Mouse (Mus musculus) hindbrain, embryonic 15.5 days (tissue): ENCODE measurements at regions not wholly inside any gene's neighbourhood (a gene's known extent, or its start where the extent isn't known, plus 50 kb on each side); places are given as distances from the start of the nearest gene placed in this dataset.
"Not testable (repeated sequence)": the region's sequence is repeated elsewhere in the genome, so short reads cannot be mapped to it uniquely, and the experiment has no call there.

Experiments
- ATAC-seq: fragments of 200-750 bp; cut with Nextera tagmentation; 2 replicates; pipeline ENCODE4 v1.8.0; 2017; ENCODE audit warnings: low read depth, moderate number of reproducible peaks, moderate TSS enrichment; ENCODE audit not compliant: low FRiP score
- H3K27ac ChIP-seq: fragments of 300-500 bp; sonication (generic); replicated peaks from 2 replicates; pipeline ENCODE4 v1.5.1; 2015; ENCODE audit warnings: mild to moderate bottlenecking, inconsistent platforms
- H3K27me3 ChIP-seq: fragments of 300-500 bp; sonication (generic); 2 replicates; pipeline ENCODE4 v1.6.1; 2015; ENCODE audit warnings: control low read depth, inconsistent platforms
- H3K36me3 ChIP-seq: fragments of 300-500 bp; sonication (generic); 2 replicates; pipeline ENCODE4 v1.6.1; 2015; ENCODE audit warnings: control low read depth, inconsistent platforms
- H3K4me1 ChIP-seq: fragments of 300-500 bp; sonication (generic); replicated peaks from 2 replicates; pipeline ENCODE4 v1.6.1; 2015; ENCODE audit warnings: control low read depth, inconsistent platforms
- H3K4me2 ChIP-seq: fragments of 300-500 bp; sonication (generic); 2 replicates; pipeline ENCODE4 v1.6.1; 2015; ENCODE audit warnings: moderate library complexity, mild to moderate bottlenecking, inconsistent platforms
- H3K4me3 ChIP-seq: fragments of 300-500 bp; sonication (generic); 2 replicates; pipeline ENCODE4 v1.5.1; 2015; ENCODE audit warnings: mild to moderate bottlenecking, inconsistent platforms
- H3K9ac ChIP-seq: fragments of 300-500 bp; sonication (generic); 2 replicates; pipeline ENCODE4 v1.6.1; 2015; ENCODE audit warnings: inconsistent platforms
- H3K9me3 ChIP-seq: fragments of 300-500 bp; sonication (generic); 2 replicates; pipeline ENCODE4 v1.6.1; 2016; ENCODE audit warnings: control low read depth, inconsistent platforms
- WGBS: fragments of 180-500 bp; shearing (Covaris S2); methylation state at CpG from one replicate; pipeline ENCODE4 v1.1.7; 2015; 5-methylcytosine and 5-hydroxymethylcytosine counted together

DNA sequence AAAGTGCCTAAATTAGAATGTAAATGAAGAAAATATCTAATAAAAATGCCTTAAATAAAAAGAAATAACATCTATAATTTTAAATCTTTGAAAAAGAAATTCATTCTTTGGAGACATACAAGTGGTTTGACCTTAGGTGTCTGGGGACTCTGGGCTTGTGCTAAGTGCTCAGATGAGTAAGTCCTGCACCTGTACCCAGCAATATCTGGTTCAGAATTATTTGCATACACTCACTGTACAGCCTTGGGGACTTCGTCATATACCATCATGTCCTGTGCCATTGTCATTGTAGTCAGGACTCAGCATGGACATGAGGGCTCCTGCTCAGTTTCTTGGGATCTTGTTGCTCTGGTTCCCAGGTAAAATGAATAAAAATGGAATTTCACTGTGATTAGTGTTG lies 255.1 kb upstream of the Tacstd2 start:
- ATAC-seq = no peak
- Histone ChIP-seq H3K4me3 (no peak overlapping the region), H3K9me3 (no peaks in the 10 kb centered on the region), H3K27me3 (no peaks in the 10 kb centered on the region), H3K36me3 (no peaks in the 10 kb centered on the region), H3K9ac (no peak overlapping the region), H3K4me1 (no peaks in the 10 kb centered on the region), H3K27ac (no peak overlapping the region), H3K4me2 (no peak overlapping the region)
- 87% methylated on average over 1 of the region's 1 CpGs for WGBS

DNA sequence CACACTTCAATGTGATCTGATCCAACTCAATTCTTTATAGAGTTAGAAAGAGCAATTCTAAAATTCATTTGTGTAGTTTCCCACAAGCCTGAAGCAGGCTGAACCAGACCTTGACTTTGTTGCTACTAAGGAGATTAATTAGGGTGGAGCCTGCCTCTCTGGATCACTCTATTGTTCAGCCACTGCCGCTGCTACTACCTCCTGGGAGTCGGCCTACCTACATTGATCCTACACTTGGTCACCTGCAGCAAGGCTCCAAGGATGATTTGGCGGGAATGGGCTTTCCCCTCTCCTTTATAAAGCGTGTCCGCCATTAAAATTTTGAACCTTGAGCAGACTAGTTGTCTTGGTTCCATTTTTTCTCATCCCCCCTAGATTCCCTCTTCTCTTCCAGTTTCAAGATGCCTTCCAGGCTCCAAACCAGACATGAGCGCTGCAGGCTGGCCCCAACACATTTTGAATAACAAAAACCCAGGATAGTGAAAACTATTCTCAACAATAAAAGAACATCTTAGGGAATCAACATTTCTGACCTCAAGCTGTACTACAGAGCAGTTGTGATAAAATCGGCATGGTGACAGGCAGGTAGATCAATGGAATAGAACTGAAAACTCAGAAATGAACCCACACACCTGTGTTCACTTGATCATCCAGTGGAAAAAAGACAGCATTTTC lies 251.6 kb upstream of the Tacstd2 start:
- no peak overlapping the region for H3K4me2 ChIP-seq
- no peak overlapping the region for H3K4me3 ChIP-seq
- no peaks in the 10 kb centered on the region for H3K27me3 ChIP-seq
- H3K36me3 ChIP-seq = no peaks in the 10 kb centered on the region
- 78% methylated on average over 7 of the region's 7 CpGs for WGBS
- no peak for ATAC-seq
- H3K9me3 ChIP-seq = no peaks in the 10 kb centered on the region
- H3K9ac ChIP-seq = no peak overlapping the region
- H3K4me1 ChIP-seq = no peaks in the 10 kb centered on the region
- no peak overlapping the region for H3K27ac ChIP-seq

DNA sequence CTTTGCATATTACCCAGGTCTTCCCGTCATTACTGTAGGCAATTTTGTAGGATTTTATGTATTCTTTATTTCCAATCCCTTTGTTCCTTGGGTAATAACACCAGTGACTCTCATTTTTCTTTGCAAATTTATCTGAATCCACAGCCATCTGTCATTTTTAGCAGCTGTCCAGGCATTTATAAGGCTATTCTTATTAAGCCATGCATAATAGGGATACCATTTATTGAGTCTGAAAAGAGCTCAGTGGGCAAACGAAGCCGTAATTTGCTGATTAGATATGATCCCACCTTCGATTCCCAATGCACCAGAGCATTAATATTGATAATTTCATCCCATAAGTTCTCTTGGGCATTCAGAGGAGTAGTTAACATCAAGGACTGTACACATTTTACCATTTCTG lies 243.3 kb upstream of the Tacstd2 start:
- ATAC-seq = no peak
- 58% methylated on average over 4 of the region's 4 CpGs for WGBS
- no peaks in the 10 kb centered on the region for H3K4me1 ChIP-seq
- H3K4me2 ChIP-seq = no peak overlapping the region
- H3K9ac ChIP-seq = no peak overlapping the region
- no peak overlapping the region for H3K27ac ChIP-seq
- no peaks in the 10 kb centered on the region for H3K27me3 ChIP-seq
- no peak overlapping the region for H3K4me3 ChIP-seq
- no peaks in the 10 kb centered on the region for H3K9me3 ChIP-seq
- H3K36me3 ChIP-seq = no peaks in the 10 kb centered on the region

DNA sequence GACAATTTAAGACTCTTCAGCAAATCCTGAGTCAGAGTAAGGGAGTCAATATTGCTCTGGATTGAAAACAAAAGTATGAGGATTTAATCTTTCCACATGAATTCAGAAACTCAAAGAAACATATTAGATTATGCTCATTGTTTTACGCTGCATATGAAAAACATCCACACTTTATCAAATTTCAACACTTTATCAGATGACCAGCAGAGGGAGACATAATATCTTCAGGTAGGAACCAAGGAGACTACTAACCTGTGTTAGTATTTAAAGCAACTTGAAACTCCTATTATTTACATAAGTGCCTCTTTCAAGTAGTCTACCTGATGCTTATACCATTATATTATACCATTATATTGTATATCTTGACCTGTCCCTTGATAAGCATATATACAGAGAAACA lies 218.5 kb upstream of the Tacstd2 start:
- H3K27me3 ChIP-seq, H3K9ac ChIP-seq, H3K27ac ChIP-seq, ATAC-seq, H3K4me1 ChIP-seq, H3K9me3 ChIP-seq, H3K4me2 ChIP-seq, H3K4me3 ChIP-seq, H3K36me3 ChIP-seq: not testable (repeated sequence)
- WGBS = 93% methylated on average over 1 of the region's 1 CpGs

DNA sequence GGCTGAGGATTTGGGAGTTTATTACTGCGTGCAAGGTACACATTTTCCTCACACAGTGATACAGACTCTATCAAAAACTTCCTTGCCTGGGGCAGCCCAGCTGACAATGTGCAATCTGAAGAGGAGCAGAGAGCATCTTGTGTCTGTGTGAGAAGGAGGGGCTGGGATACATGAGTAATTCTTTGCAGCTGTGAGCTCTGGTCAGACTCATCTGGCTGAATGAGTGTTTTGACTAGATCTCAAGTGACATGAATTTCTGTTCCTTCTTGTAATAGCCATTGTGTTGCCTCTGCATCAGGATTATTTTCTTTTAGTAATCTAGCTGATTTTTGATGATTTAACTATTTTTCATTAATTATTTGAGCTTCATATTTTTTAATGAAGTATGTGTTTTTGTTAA lies 190.0 kb upstream of the Tacstd2 start:
- no peak for ATAC-seq
- Histone ChIP-seq H3K27ac (no peak overlapping the region), H3K9ac (no peak overlapping the region), H3K4me3 (no peak overlapping the region), H3K4me2 (no peak overlapping the region), H3K36me3 (no peaks in the 10 kb centered on the region), H3K27me3 (no peaks in the 10 kb centered on the region), H3K4me1 (no peaks in the 10 kb centered on the region), H3K9me3 (no peaks in the 10 kb centered on the region)
- WGBS = 63% methylated on average over 1 of the region's 1 CpGs

DNA sequence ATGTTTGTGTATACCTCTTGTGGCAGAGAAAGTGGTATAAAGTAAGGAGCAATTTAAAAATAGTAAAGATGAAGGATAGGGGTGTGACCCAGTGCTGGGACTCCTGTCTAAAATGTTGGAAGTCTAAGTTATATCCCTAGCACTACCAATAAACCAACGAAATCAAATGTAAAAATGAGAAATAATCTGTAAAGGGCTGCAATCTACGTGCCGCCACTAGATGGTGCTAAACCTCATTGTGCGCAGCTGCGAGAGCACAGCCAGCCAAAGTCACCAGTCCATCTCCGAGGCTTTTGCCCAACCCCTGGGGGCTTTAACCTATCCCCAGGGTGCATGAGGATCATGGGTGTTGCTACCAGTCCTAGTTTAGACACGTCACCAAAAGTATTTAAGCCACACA lies 163.4 kb upstream of the Tacstd2 start:
- H3K27me3 ChIP-seq, H3K36me3 ChIP-seq, H3K9me3 ChIP-seq, H3K4me2 ChIP-seq, H3K4me1 ChIP-seq, ATAC-seq, H3K4me3 ChIP-seq, H3K9ac ChIP-seq, H3K27ac ChIP-seq: not testable (repeated sequence)
- 13% methylated on average over 6 of the region's 7 CpGs for WGBS

DNA sequence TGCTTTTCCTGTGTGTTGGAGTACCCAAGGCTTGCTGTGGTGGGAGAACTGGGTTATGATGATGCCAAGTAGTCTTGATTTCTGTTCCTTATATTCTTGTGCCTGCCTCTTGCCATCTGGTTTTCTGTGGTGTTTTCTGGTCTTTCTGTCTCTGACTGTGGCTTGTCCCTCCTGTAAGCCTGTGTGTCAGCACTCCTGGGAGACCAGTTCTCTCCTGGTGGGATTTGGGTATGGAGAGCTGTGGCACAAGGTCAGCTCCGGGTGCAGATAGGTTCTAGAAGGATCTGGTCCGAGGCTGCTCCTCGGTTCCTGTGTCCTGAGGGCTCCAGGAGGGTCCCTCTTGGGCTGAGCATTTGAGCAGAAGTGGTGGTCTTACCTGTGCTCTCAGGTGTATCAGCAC lies 155.4 kb upstream of the Tacstd2 start:
- not testable (repeated sequence) for H3K4me2 ChIP-seq, H3K27ac ChIP-seq, H3K4me3 ChIP-seq, H3K9me3 ChIP-seq, ATAC-seq, H3K9ac ChIP-seq, H3K27me3 ChIP-seq, H3K4me1 ChIP-seq, H3K36me3 ChIP-seq
- WGBS = 59% methylated on average over 3 of the region's 3 CpGs

DNA sequence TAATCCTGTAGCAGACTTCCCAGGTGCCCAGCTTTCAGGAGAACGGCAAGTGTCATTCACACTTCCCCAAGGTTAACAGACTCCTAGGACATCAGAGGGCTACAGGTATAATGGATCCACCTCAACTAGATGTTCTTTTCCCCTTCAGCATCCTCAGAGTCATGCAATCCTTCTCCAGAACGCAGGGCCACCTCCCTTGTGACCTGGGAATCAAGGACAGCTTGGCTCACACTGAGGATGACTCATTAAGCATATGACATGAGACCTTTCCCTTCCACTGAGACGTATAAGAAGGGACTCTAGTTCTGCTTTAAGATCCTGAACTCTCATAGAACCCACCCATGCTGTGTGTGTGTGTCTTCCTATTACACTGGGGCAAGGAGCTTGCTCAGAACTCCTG lies 147.5 kb upstream of the Tacstd2 start:
- 79% methylated on average over 3 of the region's 3 CpGs for WGBS
- not testable (repeated sequence) for H3K27me3 ChIP-seq, H3K4me1 ChIP-seq, H3K9ac ChIP-seq, ATAC-seq, H3K36me3 ChIP-seq, H3K27ac ChIP-seq, H3K4me2 ChIP-seq, H3K4me3 ChIP-seq, H3K9me3 ChIP-seq

DNA sequence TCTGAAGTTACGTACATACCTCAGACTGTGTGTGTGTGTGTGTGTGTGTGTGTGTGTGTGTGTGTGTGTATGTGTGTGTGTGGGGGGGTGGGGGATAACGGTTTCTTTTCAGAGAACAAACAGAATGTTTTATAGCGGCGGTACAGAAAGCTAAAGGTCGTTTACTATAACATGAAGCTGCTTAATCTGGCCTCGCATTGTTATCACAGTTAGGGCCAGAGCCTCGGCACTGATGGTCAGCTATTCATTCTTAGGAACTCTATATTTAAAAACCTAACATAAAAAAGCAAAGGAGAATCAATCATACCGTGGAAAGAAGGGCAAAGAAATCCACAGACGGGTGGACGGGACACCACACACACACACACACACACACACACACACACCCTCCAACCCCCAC lies 146.0 kb upstream of the Tacstd2 start:
- 58% methylated on average over 10 of the region's 10 CpGs for WGBS
- not testable (repeated sequence) for H3K27ac ChIP-seq, H3K4me2 ChIP-seq, H3K4me3 ChIP-seq, H3K36me3 ChIP-seq, H3K9ac ChIP-seq, H3K4me1 ChIP-seq, ATAC-seq, H3K9me3 ChIP-seq, H3K27me3 ChIP-seq

DNA sequence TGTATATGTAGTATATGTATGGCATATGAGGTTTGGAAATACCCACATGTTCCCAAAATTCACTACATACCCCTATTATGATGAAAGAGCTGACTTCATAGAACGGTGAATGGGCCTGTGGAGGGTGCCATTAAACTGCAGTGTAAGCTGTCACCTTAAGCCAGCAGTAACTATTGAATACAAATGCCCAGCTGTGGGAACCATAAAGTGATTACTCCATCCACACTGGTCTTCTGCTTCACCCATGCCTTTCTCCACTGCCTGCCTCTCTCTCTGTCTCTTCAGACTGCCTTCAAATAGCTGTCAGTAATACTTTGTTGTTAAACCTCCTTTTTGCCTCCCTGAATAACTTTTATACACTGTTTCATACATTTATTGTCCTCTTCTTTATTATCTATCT lies 143.5 kb upstream of the Tacstd2 start:
- H3K9ac ChIP-seq, H3K36me3 ChIP-seq, H3K9me3 ChIP-seq, H3K4me1 ChIP-seq, H3K27me3 ChIP-seq, H3K4me2 ChIP-seq, ATAC-seq, H3K27ac ChIP-seq, H3K4me3 ChIP-seq: not testable (repeated sequence)
- WGBS = 28% methylated on average over 1 of the region's 1 CpGs

DNA sequence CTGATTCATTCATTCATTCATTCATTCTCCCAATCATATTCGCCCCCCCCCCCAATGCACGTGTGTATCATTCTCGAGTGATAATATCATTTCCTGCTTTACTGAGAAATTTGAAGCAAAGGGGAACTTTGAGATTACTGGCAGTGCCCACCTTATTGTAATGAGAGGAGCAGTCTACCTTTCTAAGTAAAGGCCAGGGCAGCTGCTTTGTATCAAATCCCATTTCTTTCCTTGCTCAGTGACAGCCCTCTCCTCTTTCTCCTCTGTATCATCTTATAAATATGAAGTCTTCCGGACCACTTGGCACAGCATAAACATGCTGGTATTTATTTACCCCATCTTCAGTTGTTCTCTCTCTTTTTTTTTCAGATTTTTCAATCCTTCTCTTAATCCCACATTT lies 139.1 kb upstream of the Tacstd2 start:
- H3K9ac ChIP-seq, H3K27me3 ChIP-seq, ATAC-seq, H3K4me1 ChIP-seq, H3K36me3 ChIP-seq, H3K9me3 ChIP-seq, H3K4me3 ChIP-seq, H3K4me2 ChIP-seq, H3K27ac ChIP-seq: not testable (repeated sequence)
- WGBS = 92% methylated on average over 4 of the region's 4 CpGs

DNA sequence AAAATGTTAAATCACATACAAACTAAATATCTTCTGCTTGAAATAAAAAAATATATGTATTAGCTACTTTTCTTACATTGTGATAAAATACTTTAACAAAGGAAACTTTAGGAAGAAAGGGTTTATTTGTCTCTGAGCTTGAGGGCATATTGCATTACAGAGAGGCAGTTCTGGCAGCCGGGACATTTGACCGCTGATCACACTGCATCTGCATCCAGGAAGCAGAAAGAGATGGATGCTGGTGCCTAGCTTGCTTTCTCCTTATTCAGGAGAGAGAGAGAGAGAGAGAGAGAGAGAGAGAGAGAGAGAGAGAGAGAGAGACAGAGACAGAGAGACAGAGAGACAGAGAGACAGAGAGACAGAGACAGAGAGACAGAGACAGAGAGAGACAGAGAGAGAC lies 137.7 kb upstream of the Tacstd2 start:
- 70% methylated on average over 2 of the region's 2 CpGs for WGBS
- not testable (repeated sequence) for ATAC-seq, H3K4me3 ChIP-seq, H3K4me2 ChIP-seq, H3K9ac ChIP-seq, H3K27ac ChIP-seq, H3K4me1 ChIP-seq, H3K27me3 ChIP-seq, H3K36me3 ChIP-seq, H3K9me3 ChIP-seq

DNA sequence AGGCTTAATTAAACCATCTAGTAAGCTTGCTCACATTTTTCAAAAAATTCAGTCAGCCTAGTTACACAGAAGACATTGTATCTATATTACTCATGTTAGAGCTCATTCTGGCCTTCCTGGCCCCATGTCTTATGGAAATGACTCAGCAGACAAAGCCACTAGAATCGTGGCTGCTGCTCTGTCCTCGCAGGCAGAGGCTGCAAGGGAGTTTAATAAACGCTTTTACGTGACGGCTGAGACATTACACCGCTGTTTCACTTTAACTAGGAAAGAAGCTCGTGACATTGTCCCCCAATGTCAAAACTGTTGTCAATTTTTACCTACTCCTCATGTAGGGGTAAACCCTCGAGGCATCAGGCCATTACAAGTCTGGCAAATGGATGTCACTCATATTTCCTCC lies 132.5 kb upstream of the Tacstd2 start:
- H3K4me1 ChIP-seq, H3K9me3 ChIP-seq, H3K9ac ChIP-seq, H3K4me3 ChIP-seq, H3K36me3 ChIP-seq, H3K27ac ChIP-seq, H3K4me2 ChIP-seq, ATAC-seq, H3K27me3 ChIP-seq: not testable (repeated sequence)
- 88% methylated on average over 8 of the region's 8 CpGs for WGBS
